Mouse (Mus musculus) limb, embryonic 13.5 days (tissue): ENCODE measurements around the gene Antxr2. TPM values are rescaled to one million over a fixed set of nuclear protein-coding genes. Genes with fewer than 3 reads are reported as not detected.
A peak's percentile ranks its signal among the peaks of the same experiment; 100 is the strongest.

ENCODE experiments used
- ATAC-seq: fragments of 200-750 bp; cut with Nextera tagmentation; 2 replicates; pipeline ENCODE4 v1.8.0; 2017; ENCODE audit warnings: low read depth, moderate number of reproducible peaks, moderate TSS enrichment; ENCODE audit not compliant: low FRiP score
- H3K27ac ChIP-seq: fragments of 300-500 bp; sonication (generic); 2 replicates; pipeline ENCODE4 v1.5.1; 2015; ENCODE audit warnings: inconsistent platforms, mild to moderate bottlenecking, moderate library complexity
- H3K27me3 ChIP-seq: fragments of 300-500 bp; sonication (generic); 2 replicates; pipeline ENCODE4 v1.6.1; 2015; ENCODE audit warnings: mild to moderate bottlenecking, inconsistent platforms
- H3K36me3 ChIP-seq: fragments of 300-500 bp; sonication (generic); 2 replicates; pipeline ENCODE4 v1.6.1; 2015; ENCODE audit warnings: inconsistent platforms, mild to moderate bottlenecking, moderate library complexity
- H3K4me1 ChIP-seq: fragments of 300-500 bp; sonication (generic); 2 replicates; pipeline ENCODE4 v1.6.1; 2015; ENCODE audit warnings: inconsistent platforms
- H3K4me2 ChIP-seq: fragments of 300-500 bp; sonication (generic); replicated peaks from 2 replicates; pipeline ENCODE4 v1.6.1; 2015; ENCODE audit warnings: inconsistent platforms, mild to moderate bottlenecking, moderate library complexity
- H3K4me3 ChIP-seq: fragments of 300-500 bp; sonication (generic); 2 replicates; pipeline ENCODE4 v1.5.1; 2015; ENCODE audit warnings: moderate library complexity, mild to moderate bottlenecking, inconsistent platforms
- H3K9ac ChIP-seq: fragments of 300-500 bp; sonication (generic); 2 replicates; pipeline ENCODE4 v1.6.1; 2015; ENCODE audit warnings: mild to moderate bottlenecking, inconsistent platforms
- H3K9me3 ChIP-seq: fragments of 300-500 bp; sonication (generic); 2 replicates; pipeline ENCODE4 v1.6.1; 2016; ENCODE audit warnings: inconsistent platforms
- WGBS: fragments of 180-500 bp; shearing (Covaris S2); methylation state at CpG from one replicate; pipeline ENCODE4 v1.1.7; 2015; 5-methylcytosine and 5-hydroxymethylcytosine counted together
- polyA plus RNA-seq: library from polyadenylated mRNA; unstranded; fragments of >200 nt; fragmentation: Nextera tagmentation; extraction: Ambion mirVana; gene quantifications from 2 replicates; pipeline ENCODE4 v1.2.1, GENCODE M21; 2015

Gene Antxr2
- polyA plus RNA-seq, 1 experiment from 2014 or later, result 32.1 TPM

- H3K27ac ChIP-seq, result no peak overlapping the region
- no peak overlapping the region for H3K9ac ChIP-seq
- H3K4me3 ChIP-seq, result no peak overlapping the region
- WGBS, result 93% methylated on average over 2 of the region's 2 CpGs
- peaks cover 18% of the 10 kb centered on the region for H3K4me1 ChIP-seq
- H3K9me3 ChIP-seq, result no peaks in the 10 kb centered on the region
- H3K27me3 ChIP-seq, result no peaks in the 10 kb centered on the region
- no peak for ATAC-seq
- H3K4me2 ChIP-seq, result no peak overlapping the region
- H3K36me3 ChIP-seq, result peaks cover 49% of the 10 kb centered on the region
These were observed 6.3 kb downstream of the Antxr2 start for GRCm38 (mm10) chr5:98024545-98024944.

DNA sequence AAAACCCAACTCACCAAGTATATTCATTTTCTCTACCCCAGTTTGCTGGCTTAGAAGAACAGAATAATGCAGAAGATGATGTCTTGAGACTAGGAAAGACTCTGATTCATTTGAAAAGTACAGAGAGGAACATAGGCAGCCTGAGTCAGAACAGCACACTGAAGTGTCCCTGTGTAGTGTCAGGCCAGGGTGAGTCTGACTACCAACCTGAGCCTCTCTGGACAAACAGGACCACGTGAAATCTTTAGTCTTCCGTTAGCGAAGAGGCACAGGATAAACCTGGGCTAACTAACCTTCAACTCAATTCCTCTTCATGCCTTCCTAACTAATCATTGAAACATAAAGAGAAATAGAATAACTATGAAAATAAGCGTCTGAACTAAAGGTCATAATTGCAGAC lies 9.3 kb downstream of the Antxr2 start:
- Histone ChIP-seq H3K9me3 (no peaks in the 10 kb centered on the region), H3K27me3 (no peaks in the 10 kb centered on the region), H3K36me3 (peaks cover 57% of the 10 kb centered on the region), H3K27ac (no peak overlapping the region), H3K9ac (no peak overlapping the region), H3K4me2 (no peak overlapping the region), H3K4me3 (no peak overlapping the region), H3K4me1 (0 out of 2 replicates have a peak, but pooled peaks cover 3% of the 10 kb centered on the region)
- no peak for ATAC-seq
- WGBS, result 92% methylated on average over 4 of the region's 4 CpGs

GRCm38 (mm10) chr5:98020658-98021057 lies 10.2 kb downstream of the Antxr2 start:
- no peak overlapping the region for H3K9ac ChIP-seq
- no peak overlapping the region for H3K4me2 ChIP-seq
- no peak overlapping the region for H3K27ac ChIP-seq
- no peaks in the 10 kb centered on the region for H3K27me3 ChIP-seq
- peaks cover 58% of the 10 kb centered on the region for H3K36me3 ChIP-seq
- H3K4me3 ChIP-seq, result no peak overlapping the region
- 0 out of 2 replicates have a peak, but pooled peaks cover 3% of the 10 kb centered on the region for H3K4me1 ChIP-seq
- no peak for ATAC-seq
- no peaks in the 10 kb centered on the region for H3K9me3 ChIP-seq

GRCm38 (mm10) chr5:98019396-98019795 lies 11.4 kb downstream of the Antxr2 start:
- no peaks in the 10 kb centered on the region for H3K9me3 ChIP-seq
- H3K9ac ChIP-seq, result no peak overlapping the region
- WGBS, result 43% methylated on average over 1 of the region's 1 CpGs
- H3K27ac ChIP-seq, result no peak overlapping the region
- no peak overlapping the region for H3K4me2 ChIP-seq
- H3K4me1 ChIP-seq, result 0 out of 2 replicates have a peak, but pooled peaks cover 3% of the 10 kb centered on the region
- H3K27me3 ChIP-seq, result no peaks in the 10 kb centered on the region
- no peak overlapping the region for H3K4me3 ChIP-seq
- H3K36me3 ChIP-seq, result peaks cover 47% of the 10 kb centered on the region
- ATAC-seq, result no peak

- H3K9ac ChIP-seq, result no peak overlapping the region
- H3K4me1 ChIP-seq, result 0 out of 2 replicates have a peak, but pooled peaks cover 3% of the 10 kb centered on the region
- H3K4me3 ChIP-seq, result no peak overlapping the region
- WGBS, result 84% methylated on average over 6 of the region's 6 CpGs
- no peaks in the 10 kb centered on the region for H3K9me3 ChIP-seq
- no peak overlapping the region for H3K4me2 ChIP-seq
- peaks cover 47% of the 10 kb centered on the region for H3K36me3 ChIP-seq
- no peak overlapping the region for H3K27ac ChIP-seq
- H3K27me3 ChIP-seq, result no peaks in the 10 kb centered on the region
- ATAC-seq, result no peak
These were observed 12.7 kb downstream of the Antxr2 start for GRCm38 (mm10) chr5:98018162-98018561.

- 0 out of 2 replicates have a peak, but pooled peaks cover 3% of the 10 kb centered on the region for H3K4me1 ChIP-seq
- H3K9me3 ChIP-seq, result no peaks in the 10 kb centered on the region
- 90% methylated on average over 20 of the region's 20 CpGs for WGBS
- no peak overlapping the region for H3K27ac ChIP-seq
- H3K4me2 ChIP-seq, result no peak overlapping the region
- H3K4me3 ChIP-seq, result no peak overlapping the region
- peaks cover 41% of the 10 kb centered on the region for H3K36me3 ChIP-seq
- ATAC-seq, result no peak
- no peaks in the 10 kb centered on the region for H3K27me3 ChIP-seq
- H3K9ac ChIP-seq, result no peak overlapping the region
These were observed 14.3 kb downstream of the Antxr2 start for GRCm38 (mm10) chr5:98016247-98017203.

GRCm38 (mm10) chr5:98005751-98006150 lies 25.1 kb downstream of the Antxr2 start:
- H3K4me3 ChIP-seq, result no peak overlapping the region
- no peak overlapping the region for H3K27ac ChIP-seq
- H3K27me3 ChIP-seq, result no peaks in the 10 kb centered on the region
- 94% methylated on average over 8 of the region's 8 CpGs for WGBS
- no peak overlapping the region for H3K4me2 ChIP-seq
- no peak for ATAC-seq
- H3K9me3 ChIP-seq, result no peaks in the 10 kb centered on the region
- H3K9ac ChIP-seq, result no peak overlapping the region
- H3K4me1 ChIP-seq, result peaks cover 10% of the 10 kb centered on the region
- peaks cover 13% of the 10 kb centered on the region for H3K36me3 ChIP-seq

- Histone ChIP-seq H3K9ac (no peak overlapping the region), H3K4me1 (peaks cover 19% of the 10 kb centered on the region), H3K27ac (no peak overlapping the region), H3K36me3 (peaks cover 15% of the 10 kb centered on the region), H3K27me3 (no peaks in the 10 kb centered on the region), H3K4me3 (no peak overlapping the region), H3K9me3 (no peaks in the 10 kb centered on the region), H3K4me2 (no peak overlapping the region)
- no peak for ATAC-seq
- WGBS, result 55% methylated on average over 2 of the region's 2 CpGs
These were observed 31.5 kb downstream of the Antxr2 start for GRCm38 (mm10) chr5:97999261-97999824.

DNA sequence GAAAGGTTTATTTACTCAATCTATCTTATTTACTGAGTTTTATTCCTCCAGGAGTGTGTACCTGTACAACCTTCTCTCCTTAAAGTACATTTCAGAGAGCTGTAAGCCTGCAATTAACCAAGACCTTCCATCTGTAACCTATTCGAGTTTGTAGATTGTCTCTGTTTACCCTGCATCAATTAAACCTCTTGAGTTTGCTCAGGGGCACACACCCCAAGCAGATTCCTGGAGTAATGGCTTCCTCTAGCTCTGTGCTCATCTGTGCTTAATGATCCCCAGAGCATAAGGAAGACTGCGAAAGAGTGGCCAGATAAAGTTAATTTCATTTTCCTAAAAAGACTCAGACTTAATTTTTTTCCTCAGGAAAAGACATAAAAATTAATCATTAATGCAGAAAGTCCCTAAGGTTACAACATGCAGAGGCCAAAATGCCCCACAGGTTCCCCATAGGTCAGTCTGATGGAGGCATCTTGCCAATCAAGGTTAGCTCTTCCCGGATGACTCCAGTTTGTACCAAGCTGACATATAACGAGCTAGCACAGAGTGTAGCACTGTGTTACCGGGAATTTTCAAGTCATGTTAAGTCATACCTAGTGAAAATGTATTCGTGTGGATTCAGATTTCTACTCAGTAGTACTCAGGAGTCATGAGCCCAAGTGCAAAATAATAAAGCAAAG lies 34.2 kb downstream of the Antxr2 start:
- no peaks in the 10 kb centered on the region for H3K9me3 ChIP-seq
- H3K4me3 ChIP-seq, result no peak overlapping the region
- H3K4me2 ChIP-seq, result no peak overlapping the region
- no peak overlapping the region for H3K9ac ChIP-seq
- H3K27ac ChIP-seq, result peak overlapping the region; percentile 39; the same call in 1 of the 2 replicates
- WGBS, result 40% methylated on average over 6 of the region's 6 CpGs
- no peaks in the 10 kb centered on the region for H3K27me3 ChIP-seq
- peaks cover 12% of the 10 kb centered on the region for H3K36me3 ChIP-seq
- peaks cover 9% of the 10 kb centered on the region for H3K4me1 ChIP-seq
- no peak for ATAC-seq

DNA sequence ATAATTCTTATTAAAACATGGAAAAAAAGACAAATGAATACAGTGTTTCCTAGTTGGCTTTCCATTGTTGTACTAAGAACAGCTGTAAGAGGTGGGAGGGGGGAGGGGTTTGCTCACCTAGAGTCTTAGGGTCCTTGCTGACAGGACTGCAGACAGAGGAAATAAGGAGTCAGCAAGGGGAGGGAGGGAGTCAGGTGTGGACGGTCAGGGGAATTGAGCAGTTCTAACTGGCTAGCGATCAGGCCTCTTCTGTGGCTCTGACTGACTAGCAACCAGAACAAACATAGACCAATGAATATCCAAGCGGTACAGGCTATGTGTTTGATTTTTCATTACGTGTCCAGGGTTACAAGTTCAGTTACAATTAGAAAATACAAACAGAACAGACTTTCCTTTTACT lies 35.0 kb downstream of the Antxr2 start:
- ATAC-seq, result peak; percentile 48
- Histone ChIP-seq H3K4me3 (no peak overlapping the region), H3K9me3 (no peaks in the 10 kb centered on the region), H3K36me3 (peaks cover 9% of the 10 kb centered on the region), H3K4me1 (peaks cover 9% of the 10 kb centered on the region), H3K4me2 (no peak overlapping the region), H3K27me3 (no peaks in the 10 kb centered on the region), H3K9ac (no peak overlapping the region), H3K27ac (no peak overlapping the region)
- 38% methylated on average over 4 of the region's 4 CpGs for WGBS

DNA sequence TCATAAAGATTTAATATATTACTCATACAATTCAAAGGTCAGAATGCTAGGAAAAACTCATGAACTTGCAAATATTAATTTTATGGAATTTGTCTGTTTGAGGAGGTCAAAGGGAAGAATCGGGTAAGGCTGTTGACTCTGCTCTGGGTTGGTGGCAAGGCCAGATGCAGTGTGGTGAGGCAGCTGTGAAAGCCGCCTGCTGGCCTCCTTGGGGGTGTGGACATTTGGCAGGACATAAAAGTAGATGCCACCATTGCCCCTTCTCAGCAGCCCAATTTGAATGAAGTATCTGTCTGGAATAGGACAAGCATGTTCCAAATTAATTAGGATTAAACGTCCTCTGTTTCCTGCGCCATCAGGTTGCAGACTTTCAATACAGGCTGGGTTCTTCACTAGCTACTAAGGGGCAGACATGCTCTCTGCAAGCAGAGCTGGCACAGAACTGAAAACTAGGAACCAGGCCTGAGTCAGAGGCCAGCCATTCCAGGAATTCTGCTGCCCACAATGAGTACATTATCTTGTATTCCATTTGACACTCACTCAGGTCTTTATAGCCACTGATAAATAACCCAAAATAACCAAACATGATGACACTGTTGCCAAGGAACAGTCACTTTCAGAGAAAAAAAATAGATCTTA lies 44.1 kb downstream of the Antxr2 start:
- peaks cover 19% of the 10 kb centered on the region for H3K36me3 ChIP-seq
- 88% methylated on average over 4 of the region's 4 CpGs for WGBS
- ATAC-seq, result no peak
- no peaks in the 10 kb centered on the region for H3K9me3 ChIP-seq
- H3K9ac ChIP-seq, result no peak overlapping the region
- H3K4me1 ChIP-seq, result peaks cover 4% of the 10 kb centered on the region
- H3K4me3 ChIP-seq, result no peak overlapping the region
- no peak overlapping the region for H3K27ac ChIP-seq
- H3K27me3 ChIP-seq, result no peaks in the 10 kb centered on the region
- no peak overlapping the region for H3K4me2 ChIP-seq

DNA sequence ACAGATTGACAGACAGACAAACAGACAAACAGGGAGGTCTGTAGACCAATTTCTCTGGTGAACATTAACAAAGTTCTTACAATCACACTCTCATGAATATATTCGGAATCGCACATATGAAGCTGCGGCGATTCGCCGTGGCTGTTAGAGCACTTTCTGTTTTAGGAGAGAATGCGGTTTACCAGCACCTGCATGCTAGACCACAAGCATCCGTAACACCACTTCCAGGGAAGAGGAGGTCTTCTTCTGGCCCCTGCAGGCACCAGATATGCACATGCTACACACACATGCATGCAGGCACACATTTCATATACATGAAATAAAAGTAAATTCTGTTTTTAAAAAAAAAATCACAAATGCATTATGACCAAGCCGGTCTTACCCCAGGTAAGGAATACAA lies 47.5 kb downstream of the Antxr2 start:
- ATAC-seq, result no peak
- Histone ChIP-seq H3K27ac (no peak overlapping the region), H3K36me3 (peaks cover 23% of the 10 kb centered on the region), H3K9ac (no peak overlapping the region), H3K4me3 (no peak overlapping the region), H3K4me2 (no peak overlapping the region), H3K9me3 (no peaks in the 10 kb centered on the region), H3K4me1 (peaks cover 8% of the 10 kb centered on the region), H3K27me3 (no peaks in the 10 kb centered on the region)
- 96% methylated on average over 9 of the region's 9 CpGs for WGBS
